In the genomic region with DNA sequence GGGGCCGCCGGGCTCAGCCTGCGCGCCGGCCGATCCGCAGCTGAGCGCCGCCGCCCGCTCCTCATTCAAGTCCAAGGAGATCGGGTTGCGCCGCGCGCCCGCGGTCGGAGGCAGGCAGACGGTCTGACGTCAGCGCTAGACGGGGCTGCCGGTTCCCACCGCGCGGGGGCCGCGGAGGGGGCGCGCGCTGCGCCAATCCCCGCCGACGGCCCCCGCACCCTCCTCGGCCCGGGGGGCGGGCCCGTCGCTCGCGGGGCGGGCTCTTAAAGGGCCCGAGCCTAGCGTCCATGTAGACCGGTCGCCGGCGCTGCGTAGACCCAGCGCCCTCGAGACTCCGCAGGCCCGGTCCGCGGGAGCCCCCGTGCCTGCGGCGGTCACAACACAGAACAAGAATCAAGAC, we compare ENCODE assay signal across 8 mouse cellular contexts. TPM values are rescaled to one million over a fixed set of nuclear protein-coding genes. Genes with fewer than 3 reads are reported as not detected.
DNase-seq lines count a peak whose midpoint lies in the region; ATAC-seq lines count a peak whose summit lies in the region.

A gene (minus strand): TSS at position 125 of the 400 bp plus-strand sequence.

- no peaks in the 10 kb centered on the region for H3K36me3 ChIP-seq in intestine, embryonic 15.5 days

- ATAC-seq in intestine, embryonic 15.5 days = peak; percentile 94

- H3K27ac ChIP-seq in intestine, embryonic 15.5 days = peak within 1 kb of the TSS; percentile 88

- under 1% methylated on average over 56 of the region's 61 CpGs for WGBS in intestine, embryonic 15.5 days

- peak; percentile 95 for DNase-seq in adrenal gland, adult 2 months
- DNase-seq in embryo, embryonic 11.5 days (ENCODE audit: low read depth, low spot score) = peak; percentile 85
- DNase-seq in gonadal fat pad, adult 2 months (ENCODE audit: low read depth) = no peak
- DNase-seq in left cerebral cortex, postnatal 25 days (ENCODE audit: low spot score in 2 of 2) = peak; percentile 94
- DNase-seq in mesoderm, embryonic 11.5 days (ENCODE audit: low read depth, low spot score) = peak; percentile 95
- peak; percentile 88 to 89 for DNase-seq in right cerebral cortex, postnatal 36 days (ENCODE audit: low spot score in 2 of 2)
- DNase-seq in urinary bladder, postnatal 36 days (ENCODE audit: low spot score in 2 of 2) = peak; percentile 84 to 91

- H3K4me1 ChIP-seq in intestine, embryonic 15.5 days (replicated peaks) = peaks cover 37% of the 10 kb centered on the region

- peak within 1 kb of the TSS; percentile 80 for H3K4me2 ChIP-seq in intestine, embryonic 15.5 days (replicated peaks)

- no peaks in the 10 kb centered on the region for H3K27me3 ChIP-seq in intestine, embryonic 15.5 days (replicated peaks)

- intact Hi-C loops in left cerebral cortex, postnatal 25 days (cut with DNase I) = loop anchor here (2.0 kb wide), 2 partner anchors 24 to 176 kb away; no protein-coding TSS in a partner anchor

- peak within 1 kb of the TSS; percentile 91 for H3K4me3 ChIP-seq in intestine, embryonic 15.5 days (replicated peaks)

- H3K9ac ChIP-seq in intestine, embryonic 15.5 days = peak within 1 kb of the TSS; percentile 93

- H3K9me3 ChIP-seq in intestine, embryonic 15.5 days = no peaks in the 10 kb centered on the region

RNA-seq across cellular contexts. Expression of the gene that starts here (rescaled TPM):
- 10 to 100 TPM; 67.5 to 90.3 TPM for total RNA-seq in adrenal gland, adult 2 months (2021)
- 90.3 and 91.4 TPM in 2 replicates for polyA plus RNA-seq in adrenal gland, adult 2 months (2012; rRNA removed)
- polyA plus RNA-seq in gonadal fat pad, adult 2 months (2012; rRNA removed) = 93.7 and 113 TPM in 2 replicates
- 5.6 and 5.9 TPM in 2 replicates for polyA plus RNA-seq in intestine, embryonic 15.5 days (2015; fragmentation: Nextera tagmentation; extraction: Ambion mirVana)
- total RNA-seq in left cerebral cortex, postnatal 25 days (2021) = 10 to 100 TPM; 44.9 to 53.8 TPM

Comparison
In these comparisons a context has a peak if more than half of its experiments do, and no peak if none do; other contexts are left out.
1. RNA of the gene that starts here (polyA plus RNA-seq): 93.7 to 113 TPM in gonadal fat pad, adult 2 months and 90.3 to 91.4 TPM in adrenal gland, adult 2 months; 5.6 to 5.9 TPM in intestine, embryonic 15.5 days; every median in the first group is over 10 times any median in the second.